Mouse (Mus musculus) retina, adult 2 months (tissue): ENCODE data around the gene Sh3bp1.
A peak's percentile ranks its signal among the peaks of the same experiment; 100 is the strongest.

Experiments
- DNase-seq: peaks from one replicate; pipeline ENCODE4 v3.0.0-alpha.2; 2012; ENCODE audit warnings: low read depth, low spot score

Gene Sh3bp1

GRCm38 (mm10) chr15:78915660-78916017 lies 16.1 kb downstream of the Sh3bp1 start:
- DNase-seq = peak; percentile 54

GRCm38 (mm10) chr15:78916052-78916826 lies 16.7 kb downstream of the Sh3bp1 start:
- DNase-seq = no peak

GRCm38 (mm10) chr15:78918126-78918525 lies 18.6 kb downstream of the Sh3bp1 start:
- no peak for DNase-seq

- DNase-seq = no peak
Observed at GRCm38 (mm10) chr15:78919914-78920313, 20.3 kb downstream of the Sh3bp1 start.

GRCm38 (mm10) chr15:78922700-78923099 lies 23.1 kb downstream of the Sh3bp1 start:
- DNase-seq = no peak

- DNase-seq = no peak
Observed at GRCm38 (mm10) chr15:78923585-78923984, 24.0 kb downstream of the Sh3bp1 start.

- no peak for DNase-seq
Observed at GRCm38 (mm10) chr15:78925129-78925528, 25.6 kb downstream of the Sh3bp1 start.

GRCm38 (mm10) chr15:78926021-78926919 lies 26.7 kb downstream of the Sh3bp1 start, which contains the start of gene Lgals1:
Gene Lgals1, plus strand, starts transcription at chr15:78926725.
- DNase-seq = no peak

GRCm38 (mm10) chr15:78927021-78927787 lies 27.6 kb downstream of the Sh3bp1 start:
- DNase-seq = no peak

- no peak for DNase-seq
Observed at GRCm38 (mm10) chr15:78927788-78928457, 28.4 kb downstream of the Sh3bp1 start.

GRCm38 (mm10) chr15:78928539-78928938 lies 29.0 kb downstream of the Sh3bp1 start:
- no peak for DNase-seq

- DNase-seq = no peak
Observed at GRCm38 (mm10) chr15:78930192-78930706, 30.7 kb downstream of the Sh3bp1 start.

GRCm38 (mm10) chr15:78930801-78931426 lies 31.3 kb downstream of the Sh3bp1 start:
- no peak for DNase-seq

- no peak for DNase-seq
Observed at GRCm38 (mm10) chr15:78931577-78931976, 32.0 kb downstream of the Sh3bp1 start.

GRCm38 (mm10) chr15:78934784-78935320 lies 35.3 kb downstream of the Sh3bp1 start, which contains the start of gene Nol12:
Gene Nol12, plus strand, starts transcription at chr15:78934933.
- peak; percentile 84 for DNase-seq

- no peak for DNase-seq
Observed at GRCm38 (mm10) chr15:78936403-78936802, 36.8 kb downstream of the Sh3bp1 start.

GRCm38 (mm10) chr15:78937311-78937710 lies 37.7 kb downstream of the Sh3bp1 start:
- no peak for DNase-seq

GRCm38 (mm10) chr15:78937963-78938362 lies 38.4 kb downstream of the Sh3bp1 start:
- DNase-seq = no peak

- no peak for DNase-seq
Observed at GRCm38 (mm10) chr15:78940325-78940724, 40.8 kb downstream of the Sh3bp1 start.

GRCm38 (mm10) chr15:78942663-78943062 lies 43.1 kb downstream of the Sh3bp1 start:
- DNase-seq = peak; percentile 48
